Mouse (Mus musculus): ENCODE results near the gene Cmpk1. TPM values are rescaled to one million over a fixed set of nuclear protein-coding genes. Genes with fewer than 3 reads are reported as not detected.
A peak's percentile ranks its signal among the peaks of the same experiment; 100 is the strongest.

Cmpk1 gene
- total RNA-seq (2021), result 10 to 100 TPM; 32.2 to 37.2 TPM
- 7.2 and 12.2 TPM in 2 replicates for polyA plus RNA-seq (2012; rRNA removed)
- long read RNA-seq, transcript Cmpk1-201 (6 exons, 3,170 nt), result major isoform, 40 of 41 reads
- long read RNA-seq, partial matches to known transcripts, result 0 of 41 reads
- long read RNA-seq, other reads (novel, unspliced or antisense), result 1 of 41 reads

DNA sequence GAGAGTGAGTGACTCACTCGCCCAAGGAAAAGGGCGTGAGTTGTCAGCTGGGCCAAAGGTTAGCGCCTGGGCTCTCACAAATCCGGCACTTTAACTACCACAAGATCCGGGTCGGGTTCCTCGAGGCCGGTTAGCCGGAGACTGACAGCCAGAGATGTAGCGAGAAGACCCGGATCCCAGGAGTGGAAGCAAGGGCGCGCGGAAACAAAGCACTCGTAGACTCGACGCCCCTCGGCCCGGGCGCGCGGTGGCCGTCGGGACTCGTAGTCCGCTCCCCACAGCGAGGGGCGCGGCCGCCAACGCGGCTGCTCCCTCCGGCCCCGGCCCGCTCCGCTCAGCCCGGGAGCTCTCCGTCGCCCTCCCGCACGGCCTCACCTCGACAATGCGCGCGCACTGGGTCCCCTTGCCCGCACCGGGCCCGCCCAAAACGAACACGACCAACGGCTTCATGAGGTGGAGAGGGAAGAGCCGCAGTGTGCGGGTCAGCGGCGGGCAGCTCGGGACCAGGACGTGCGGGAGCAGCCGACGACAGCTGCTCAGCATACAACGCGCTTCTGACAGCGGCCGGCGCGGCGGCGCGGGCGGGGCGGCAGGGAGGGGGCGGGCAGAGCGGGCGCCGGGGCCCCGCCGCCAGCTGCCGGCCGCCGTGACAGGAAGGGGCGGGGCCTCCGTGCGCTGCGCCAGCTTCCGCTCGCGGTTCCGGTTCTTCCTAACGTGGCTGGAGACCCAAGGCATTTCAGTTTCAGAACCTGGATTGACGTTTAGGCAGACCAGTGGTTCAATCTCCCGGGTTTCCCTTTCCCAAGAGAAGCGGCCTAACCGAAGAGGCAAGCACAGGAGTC is at the start of gene Cmpk1:
Cmpk1 (minus strand) TSS at position 651 of the 842 bp plus-strand sequence.
- peaks cover 2% of the 10 kb centered on the region; the same call in 1 of the 2 replicates for H3K79me2 ChIP-seq (replicated peaks; ENCODE audit: control insufficient read depth, insufficient read depth, low read length)
- H3K27ac ChIP-seq, result peak within 1 kb of the TSS; percentile 98
- peak; percentile 86 for TF ChIP-seq POLR2A (IDR thresholded peaks at IDR 0.05; ENCODE audit: insufficient read depth, low read depth, low read length)
- no peak for TF ChIP-seq CTCF (IDR thresholded peaks at IDR 0.05)
- TF ChIP-seq EP300 (IDR thresholded peaks at IDR 0.05; ENCODE audit: insufficient read depth, low read depth, low read length), result no peak
- H3K9ac ChIP-seq (ENCODE audit: low read depth, low read length), result peak within 1 kb of the TSS; percentile 99
- H3K4me3 ChIP-seq, result peak within 1 kb of the TSS; percentile 70
- peaks cover 12% of the 10 kb centered on the region for H3K36me3 ChIP-seq (ENCODE audit: control insufficient read depth, insufficient read depth, low read length)
- WGBS, result under 1% methylated on average over 93 of the region's 93 CpGs
- peak; percentile 92 for DNase-seq
- intact Hi-C loops (cut with DNase I), result loop anchor here (5.0 kb wide), 1 partner anchor 80 kb away; the partner anchor contains the start of gene Foxd2
- H3K27me3 ChIP-seq (ENCODE audit: control insufficient read depth, insufficient read depth, low read length), result no peaks in the 10 kb centered on the region
- peaks cover 5% of the 10 kb centered on the region for H3K4me1 ChIP-seq (ENCODE audit: control insufficient read depth, insufficient read depth, low read length)

DNA sequence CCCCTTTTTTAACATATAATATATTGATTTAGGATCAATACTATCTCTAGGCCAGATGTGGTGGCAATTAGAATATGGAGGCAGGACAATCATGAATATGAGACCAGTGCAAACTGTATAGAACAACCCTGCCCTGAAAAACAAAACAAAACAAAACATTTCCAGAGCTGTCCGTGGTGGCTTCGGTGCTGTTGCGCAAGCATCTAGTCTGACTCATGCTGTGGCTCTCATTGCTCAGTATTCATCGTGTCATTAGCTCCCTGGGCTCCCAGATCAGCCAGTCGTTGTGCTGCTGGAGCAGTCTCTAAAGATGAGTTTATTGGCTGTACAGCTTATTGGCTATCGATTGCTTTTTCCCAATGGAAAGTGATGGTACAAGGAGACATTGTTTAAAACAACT is 48.0 kb upstream of the Cmpk1 start:
- H3K27me3 ChIP-seq (ENCODE audit: control insufficient read depth, insufficient read depth, low read length), result no peaks in the 10 kb centered on the region
- H3K79me2 ChIP-seq (replicated peaks; ENCODE audit: control insufficient read depth, insufficient read depth, low read length), result no peaks in the 10 kb centered on the region
- H3K4me1 ChIP-seq (ENCODE audit: control insufficient read depth, insufficient read depth, low read length), result no peaks in the 10 kb centered on the region
- intact Hi-C loops (cut with DNase I), result no loop called here
- no peaks in the 10 kb centered on the region for H3K36me3 ChIP-seq (ENCODE audit: control insufficient read depth, insufficient read depth, low read length)
- no peak overlapping the region for H3K27ac ChIP-seq
- no peak for TF ChIP-seq CTCF (IDR thresholded peaks at IDR 0.05)
- TF ChIP-seq EP300 (IDR thresholded peaks at IDR 0.05; ENCODE audit: insufficient read depth, low read depth, low read length), result no peak
- no peak for TF ChIP-seq POLR2A (IDR thresholded peaks at IDR 0.05; ENCODE audit: insufficient read depth, low read depth, low read length)
- 66% methylated on average over 6 of the region's 6 CpGs for WGBS
- no peak overlapping the region for H3K4me3 ChIP-seq
- DNase-seq, result peak in 1 of 2 experiments; percentile 11
- no peak overlapping the region for H3K9ac ChIP-seq (ENCODE audit: low read depth, low read length)

DNA sequence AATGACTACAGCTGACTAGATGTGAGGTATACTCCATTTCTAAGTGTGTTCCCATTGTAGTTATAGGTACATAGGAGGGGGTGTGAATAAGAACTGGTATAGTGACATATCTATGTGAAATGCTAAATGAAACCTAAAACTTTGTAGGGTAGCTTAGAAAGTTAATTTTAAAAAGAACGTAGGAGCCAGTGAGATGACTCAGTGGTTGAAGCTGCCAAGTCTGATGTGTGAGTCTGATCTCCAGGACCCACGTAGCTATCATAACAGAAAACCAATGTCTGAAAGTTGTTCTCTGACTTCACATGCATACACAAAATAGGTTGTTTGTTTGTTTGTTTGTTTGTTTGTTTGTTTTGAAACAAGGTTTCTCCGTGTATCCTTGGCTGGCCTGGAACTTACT is 33.0 kb upstream of the Cmpk1 start:
- no peaks in the 10 kb centered on the region; the same call in 1 of the 2 replicates for H3K27me3 ChIP-seq (ENCODE audit: control insufficient read depth, insufficient read depth, low read length)
- no peak for TF ChIP-seq POLR2A (IDR thresholded peaks at IDR 0.05; ENCODE audit: insufficient read depth, low read depth, low read length)
- TF ChIP-seq EP300 (IDR thresholded peaks at IDR 0.05; ENCODE audit: insufficient read depth, low read depth, low read length), result no peak
- TF ChIP-seq CTCF (IDR thresholded peaks at IDR 0.05), result no peak
- DNase-seq, result no peak
- no peaks in the 10 kb centered on the region for H3K79me2 ChIP-seq (replicated peaks; ENCODE audit: control insufficient read depth, insufficient read depth, low read length)
- no peak overlapping the region for H3K27ac ChIP-seq
- intact Hi-C loops (cut with DNase I), result no loop called here
- no peak overlapping the region for H3K9ac ChIP-seq (ENCODE audit: low read depth, low read length)
- no peak overlapping the region for H3K4me3 ChIP-seq
- H3K36me3 ChIP-seq (ENCODE audit: control insufficient read depth, insufficient read depth, low read length), result no peaks in the 10 kb centered on the region
- H3K4me1 ChIP-seq (ENCODE audit: control insufficient read depth, insufficient read depth, low read length), result no peaks in the 10 kb centered on the region
- WGBS, result 79% methylated on average over 3 of the region's 3 CpGs

DNA sequence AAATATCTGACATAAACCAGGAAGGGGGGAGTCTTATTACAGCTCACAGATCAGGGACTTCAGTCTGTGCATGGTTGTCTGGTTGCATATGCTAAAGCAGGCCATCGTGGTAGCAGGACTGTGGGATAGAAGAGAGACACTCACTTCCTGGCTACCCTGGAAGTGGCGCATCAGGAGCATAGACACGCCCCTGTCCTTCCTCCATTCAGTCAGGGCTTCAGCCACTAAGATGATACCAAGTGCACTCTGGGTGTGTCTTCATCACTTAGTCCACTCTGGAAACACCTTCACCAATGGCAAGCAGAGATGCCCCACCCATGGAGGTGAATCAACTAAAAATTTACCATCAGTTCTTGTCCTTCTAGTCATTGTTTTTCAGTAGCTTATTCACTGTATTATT is 27.2 kb upstream of the Cmpk1 start:
- 87% methylated on average over 3 of the region's 3 CpGs for WGBS
- no peak overlapping the region for H3K27ac ChIP-seq

DNA sequence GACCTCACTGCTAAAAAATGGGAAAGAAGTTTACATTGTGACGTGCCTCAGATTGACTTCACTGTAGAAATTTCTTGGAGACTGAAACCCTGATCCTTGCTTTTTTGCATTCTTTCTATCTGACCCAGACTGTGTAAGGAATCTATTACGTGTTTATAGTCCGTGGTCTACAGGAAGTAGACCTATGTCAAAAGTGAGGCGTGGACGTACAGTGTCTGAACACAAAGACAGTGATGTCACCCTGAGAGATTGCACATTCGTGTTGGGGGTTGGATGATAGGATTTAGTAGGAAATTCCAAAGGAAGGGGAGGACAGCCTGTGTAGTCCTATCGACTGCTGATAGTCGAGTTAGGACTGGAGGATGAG is 13.4 kb upstream of the Cmpk1 start:
- WGBS, result under 1% methylated on average over 8 of the region's 8 CpGs
- Histone ChIP-seq H3K4me3 (peak overlapping the region; percentile 62), H3K9ac (ENCODE audit: low read depth, low read length) (no peak overlapping the region; the same call in 1 of the 2 replicates), H3K79me2 (replicated peaks; ENCODE audit: control insufficient read depth, insufficient read depth, low read length) (no peaks in the 10 kb centered on the region), H3K36me3 (ENCODE audit: control insufficient read depth, insufficient read depth, low read length) (no peaks in the 10 kb centered on the region), H3K4me1 (ENCODE audit: control insufficient read depth, insufficient read depth, low read length) (no peaks in the 10 kb centered on the region), H3K27me3 (ENCODE audit: control insufficient read depth, insufficient read depth, low read length) (no peaks in the 10 kb centered on the region), H3K27ac (no peak overlapping the region)
- intact Hi-C loops (cut with DNase I), result no loop called here
- no peak for DNase-seq
- TF ChIP-seq CTCF (IDR thresholded peaks at IDR 0.05), result no peak
- TF ChIP-seq EP300 (IDR thresholded peaks at IDR 0.05; ENCODE audit: insufficient read depth, low read depth, low read length), result no peak
- no peak for TF ChIP-seq POLR2A (IDR thresholded peaks at IDR 0.05; ENCODE audit: insufficient read depth, low read depth, low read length)

More for the DNA sequence above, 27.2 kb upstream of the Cmpk1 start:
- H3K27me3 ChIP-seq (ENCODE audit: control insufficient read depth, insufficient read depth, low read length), result no peaks in the 10 kb centered on the region; the same call in 1 of the 2 replicates
- H3K79me2 ChIP-seq (replicated peaks; ENCODE audit: control insufficient read depth, insufficient read depth, low read length), result no peaks in the 10 kb centered on the region
- no peak overlapping the region for H3K4me3 ChIP-seq
- H3K9ac ChIP-seq (ENCODE audit: low read depth, low read length), result no peak overlapping the region
- DNase-seq, result no peak
- intact Hi-C loops (cut with DNase I), result no loop called here
- no peak for TF ChIP-seq EP300 (IDR thresholded peaks at IDR 0.05; ENCODE audit: insufficient read depth, low read depth, low read length)
- no peak for TF ChIP-seq CTCF (IDR thresholded peaks at IDR 0.05)
- TF ChIP-seq POLR2A (IDR thresholded peaks at IDR 0.05; ENCODE audit: insufficient read depth, low read depth, low read length), result no peak
- H3K36me3 ChIP-seq (ENCODE audit: control insufficient read depth, insufficient read depth, low read length), result no peaks in the 10 kb centered on the region
- no peaks in the 10 kb centered on the region for H3K4me1 ChIP-seq (ENCODE audit: control insufficient read depth, insufficient read depth, low read length)
